Mouse (Mus musculus) forebrain, postnatal 0 days (tissue): ENCODE measurements around the gene Gm17490. TPM values are rescaled to one million over a fixed set of nuclear protein-coding genes. Genes with fewer than 3 reads are reported as not detected.

Experiments used
- ATAC-seq: fragments of 200-750 bp; cut with Nextera tagmentation; 2 replicates; pipeline ENCODE4 v1.8.0; 2017; ENCODE audit warnings: mild to moderate bottlenecking, moderate library complexity
- DNase-seq: peaks from one replicate; pipeline ENCODE4 v3.0.0-alpha.2; 2015
- H3K27ac ChIP-seq: fragments of 300-500 bp; sonication (generic); 2 replicates; pipeline ENCODE4 v1.5.1; 2014; ENCODE audit warnings: low read depth, mild to moderate bottlenecking, antibody characterized with exemption, low read length, moderate library complexity, mixed read lengths
- H3K27me3 ChIP-seq: fragments of 300-500 bp; sonication (generic); 2 replicates; pipeline ENCODE4 v1.6.1; 2014; ENCODE audit warnings: mild to moderate bottlenecking, low read length, mixed read lengths; ENCODE audit not compliant: insufficient read depth
- H3K36me3 ChIP-seq: fragments of 300-500 bp; sonication (generic); 2 replicates; pipeline ENCODE4 v1.6.1; 2014; ENCODE audit warnings: mild to moderate bottlenecking, moderate library complexity; ENCODE audit not compliant: insufficient read depth
- H3K4me1 ChIP-seq: fragments of 300-500 bp; sonication (generic); 2 replicates; pipeline ENCODE4 v1.6.1; 2014; ENCODE audit warnings: antibody characterized with exemption; ENCODE audit not compliant: insufficient read depth
- H3K4me2 ChIP-seq: fragments of 300-500 bp; sonication (generic); 2 replicates; pipeline ENCODE4 v1.6.1; 2014; ENCODE audit warnings: low read depth, mild to moderate bottlenecking, moderate library complexity
- H3K4me3 ChIP-seq: fragments of 300-500 bp; sonication (generic); 2 replicates; pipeline ENCODE4 v1.5.1; 2014; ENCODE audit warnings: low read depth, low read length, mixed read lengths
- H3K9ac ChIP-seq: fragments of 300-500 bp; sonication (generic); 2 replicates; pipeline ENCODE4 v1.6.1; 2014; ENCODE audit warnings: mild to moderate bottlenecking
- H3K9me3 ChIP-seq: fragments of 300-500 bp; sonication (generic); 2 replicates; pipeline ENCODE4 v1.6.1; 2016; ENCODE audit warnings: low read length
- CTCF ChIP-seq: sonication (generic); IDR thresholded peaks from 2 replicates; pipeline ENCODE4 v1.5.1; 2016; ENCODE audit warnings: antibody characterized with exemption, control low read depth, low read depth
- WGBS: fragments of 180-500 bp; shearing (Covaris S2); extraction: QIAGEN DNeasy Blood & Tissue Kit; methylation state at CpG from one replicate; pipeline ENCODE4 v1.1.7; 2014; 5-methylcytosine and 5-hydroxymethylcytosine counted together
- polyA plus RNA-seq: library from polyadenylated mRNA; unstranded; fragments of >200 nt; fragmentation: Nextera tagmentation; extraction: Ambion mirVana; gene quantifications from 2 replicates; pipeline ENCODE4 v1.2.1, GENCODE M21; 2015
- total RNA-seq: library from RNA; depleted of rRNA; stranded (reverse); fragments of >200 nt; gene quantifications from 2 replicates; pipeline ENCODE4 v1.2.3, GENCODE M21; 2014; rRNA removed

Gene Gm17490
- total RNA-seq (not detected in 2 replicates), polyA plus RNA-seq (not detected in 2 replicates)

DNA sequence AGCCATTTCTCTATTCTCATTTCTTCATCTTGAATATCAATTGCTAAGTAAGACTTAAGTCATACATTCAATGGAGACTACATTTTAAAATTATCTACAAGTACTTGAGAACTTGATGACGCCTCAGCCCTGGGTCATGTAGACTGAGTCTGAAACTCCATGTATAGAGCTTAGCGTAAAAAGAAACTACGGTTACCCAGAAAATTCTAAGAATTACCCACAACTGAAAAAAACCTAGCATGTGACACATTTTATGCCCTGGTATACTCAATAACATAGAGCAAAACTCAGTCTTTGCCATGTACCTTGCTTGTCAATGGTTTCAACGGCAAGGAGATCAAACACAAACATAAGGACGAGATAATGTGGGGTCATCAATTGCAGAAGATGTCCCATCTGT is at the start of gene Gm17490:
Gene Gm17490, minus strand, starts transcription at position 375 of the 400 bp plus-strand sequence.
- TF ChIP-seq CTCF = no peak
- Histone ChIP-seq H3K36me3 (no peaks in the 10 kb centered on the region), H3K4me3 (no peak within 1 kb of the TSS), H3K4me2 (no peak within 1 kb of the TSS), H3K27ac (no peak within 1 kb of the TSS), H3K9ac (no peak within 1 kb of the TSS), H3K9me3 (no peaks in the 10 kb centered on the region), H3K27me3 (no peaks in the 10 kb centered on the region), H3K4me1 (no peaks in the 10 kb centered on the region)
- 95% methylated on average over 5 of the region's 5 CpGs for WGBS
- DNase-seq = no peak
- no peak for ATAC-seq

DNA sequence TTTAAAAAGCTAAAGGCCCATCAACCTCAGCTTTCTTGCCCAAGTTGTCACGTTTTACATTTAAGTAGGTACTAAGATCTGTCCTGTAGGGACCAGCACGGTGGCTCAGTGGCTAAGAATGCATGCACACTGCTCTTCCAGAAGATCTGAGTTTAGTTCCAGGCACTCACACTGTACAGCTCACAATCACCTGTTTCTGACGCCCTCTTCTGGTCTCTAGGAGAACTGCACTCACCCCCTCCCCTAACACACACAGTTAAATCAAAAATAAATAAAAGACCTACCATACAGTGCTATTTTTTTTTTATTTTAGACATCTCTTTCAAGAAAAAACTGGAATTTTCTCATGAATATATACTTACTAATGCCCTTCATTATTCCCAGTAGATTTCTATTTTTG is 46.1 kb upstream of the Gm17490 start:
- Histone ChIP-seq H3K36me3 (no peaks in the 10 kb centered on the region), H3K4me2 (no peak overlapping the region), H3K4me1 (no peaks in the 10 kb centered on the region), H3K4me3 (no peak overlapping the region), H3K27ac (no peak overlapping the region), H3K27me3 (no peaks in the 10 kb centered on the region), H3K9ac (no peak overlapping the region), H3K9me3 (no peaks in the 10 kb centered on the region)
- ATAC-seq = no peak
- WGBS = 21% methylated on average over 3 of the region's 3 CpGs
- peak; percentile 11; the same call in 1 of the 2 replicates for TF ChIP-seq CTCF
- no peak for DNase-seq

DNA sequence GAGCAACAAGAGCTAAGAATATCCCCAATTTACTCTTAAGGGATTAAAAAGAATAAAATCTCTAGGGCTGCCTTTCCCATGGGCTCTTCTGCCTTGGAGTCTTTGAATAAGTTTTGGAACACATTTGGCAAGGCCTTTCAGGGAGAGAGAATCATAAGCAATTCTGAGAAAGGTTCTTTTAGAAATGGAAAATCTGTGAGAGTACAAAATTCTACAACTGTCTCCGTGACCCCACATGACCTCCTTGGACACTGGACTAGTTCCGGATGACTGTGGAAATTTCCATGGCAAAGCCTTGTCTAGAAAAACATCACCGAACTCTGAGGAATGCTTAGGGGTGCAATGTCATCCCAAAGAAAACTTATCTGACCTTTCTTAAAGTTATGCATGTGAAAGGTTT is 39.3 kb upstream of the Gm17490 start:
- no peaks in the 10 kb centered on the region for H3K9me3 ChIP-seq
- no peak overlapping the region for H3K9ac ChIP-seq
- 92% methylated on average over 3 of the region's 3 CpGs for WGBS
- H3K27me3 ChIP-seq = no peaks in the 10 kb centered on the region
- no peak overlapping the region for H3K4me2 ChIP-seq
- DNase-seq = no peak
- no peak overlapping the region for H3K4me3 ChIP-seq
- no peak overlapping the region for H3K27ac ChIP-seq
- TF ChIP-seq CTCF = no peak
- no peaks in the 10 kb centered on the region for H3K4me1 ChIP-seq
- H3K36me3 ChIP-seq = no peaks in the 10 kb centered on the region
- ATAC-seq = no peak

DNA sequence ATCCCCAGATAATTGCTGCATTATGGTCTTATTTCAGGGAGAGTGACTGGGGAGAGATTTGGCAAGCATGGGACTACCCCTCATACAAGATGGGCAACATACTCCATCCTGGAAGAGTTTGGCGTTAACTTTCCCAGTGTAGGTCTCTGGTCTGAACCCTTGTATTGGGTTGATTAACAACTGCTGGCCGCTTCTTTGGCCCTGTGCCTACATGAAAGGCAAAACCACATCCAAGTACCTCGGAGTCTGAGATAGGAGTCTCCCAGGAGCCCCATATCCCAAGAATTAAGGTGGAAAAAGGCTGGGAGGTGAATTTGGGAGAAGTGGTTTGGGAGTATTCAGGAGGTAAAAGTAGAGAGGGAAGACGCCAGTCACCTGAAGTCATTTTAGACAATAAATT is 38.7 kb upstream of the Gm17490 start:
- no peak overlapping the region for H3K4me2 ChIP-seq
- DNase-seq (no peak), ATAC-seq (no peak)
- TF ChIP-seq CTCF = no peak
- no peak overlapping the region for H3K4me3 ChIP-seq
- WGBS = 90% methylated on average over 4 of the region's 4 CpGs
- H3K36me3 ChIP-seq = no peaks in the 10 kb centered on the region
- H3K27me3 ChIP-seq = no peaks in the 10 kb centered on the region
- no peaks in the 10 kb centered on the region for H3K4me1 ChIP-seq
- H3K9ac ChIP-seq = no peak overlapping the region
- H3K27ac ChIP-seq = no peak overlapping the region
- H3K9me3 ChIP-seq = no peaks in the 10 kb centered on the region

DNA sequence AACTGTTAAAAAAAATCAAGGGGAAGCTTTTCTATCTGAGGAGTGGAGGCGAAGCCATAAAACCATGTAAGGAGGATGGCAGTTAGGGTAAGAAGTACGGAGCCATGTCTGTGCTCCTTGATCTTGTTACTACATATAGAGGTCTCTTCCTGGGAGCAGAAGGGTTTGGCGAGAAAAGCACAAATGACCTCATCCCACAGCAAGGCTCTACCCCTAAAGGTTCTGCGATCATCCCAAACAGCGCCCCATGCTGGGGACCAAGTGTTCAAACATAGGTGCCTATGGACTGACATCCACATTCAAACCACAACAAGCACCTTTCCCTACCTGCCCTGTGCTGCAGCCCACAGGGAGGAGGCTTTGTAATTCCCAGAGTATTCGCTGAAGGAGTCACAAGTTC is 38.3 kb upstream of the Gm17490 start:
- 48% methylated on average over 6 of the region's 6 CpGs for WGBS
- Histone ChIP-seq H3K27ac (no peak overlapping the region), H3K36me3 (no peaks in the 10 kb centered on the region), H3K4me3 (peak overlapping the region; percentile 25), H3K4me1 (no peaks in the 10 kb centered on the region), H3K27me3 (no peaks in the 10 kb centered on the region), H3K9me3 (no peaks in the 10 kb centered on the region), H3K4me2 (peak overlapping the region; percentile 41), H3K9ac (peak overlapping the region; percentile 10; the same call in 1 of the 2 replicates)
- TF ChIP-seq CTCF = no peak
- ATAC-seq = peak; percentile 72
- DNase-seq = no peak

DNA sequence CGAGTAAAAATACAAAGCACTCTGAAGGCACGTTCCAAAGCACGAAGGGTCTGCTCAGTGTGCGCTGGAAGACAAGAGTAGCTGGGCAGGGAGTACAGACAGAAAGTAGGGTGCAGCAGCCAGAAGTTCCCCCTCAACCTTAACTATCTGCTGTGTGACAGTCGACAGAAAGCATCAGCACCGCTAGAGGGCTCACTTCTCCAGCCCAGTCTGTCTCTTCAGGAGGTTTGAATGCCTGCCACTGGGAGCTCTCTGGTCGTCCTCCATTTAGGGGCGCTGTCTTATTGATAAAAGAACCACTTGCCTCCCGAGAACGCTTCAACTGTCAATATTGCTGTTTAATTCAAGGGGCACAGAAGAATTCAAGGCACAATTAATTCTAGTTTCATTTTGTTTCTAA is 37.9 kb upstream of the Gm17490 start:
- peak; percentile 96 for ATAC-seq
- WGBS = 4% methylated on average over 10 of the region's 10 CpGs

DNA sequence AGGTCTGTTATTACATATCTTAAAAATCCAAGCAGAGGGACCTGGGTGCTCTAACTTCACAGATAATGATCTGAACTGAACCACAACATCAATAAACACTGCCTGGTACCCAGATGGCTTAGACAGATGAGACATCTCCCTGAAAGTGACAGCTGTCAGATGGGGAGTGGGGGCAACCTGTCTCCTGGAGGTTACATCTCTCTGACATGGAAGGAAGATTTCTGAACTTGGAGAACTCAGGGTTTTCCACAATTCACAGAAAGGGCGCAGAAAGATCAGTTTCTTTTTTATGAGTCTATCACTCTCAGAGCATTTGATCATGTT is 36.8 kb upstream of the Gm17490 start:
- no peak overlapping the region for H3K27ac ChIP-seq
- no peak for ATAC-seq
- no peak for TF ChIP-seq CTCF
- no peak overlapping the region for H3K4me3 ChIP-seq
- WGBS = 90% methylated on average over 1 of the region's 1 CpGs
- no peaks in the 10 kb centered on the region for H3K36me3 ChIP-seq
- no peak for DNase-seq
- no peak overlapping the region for H3K4me2 ChIP-seq
- no peaks in the 10 kb centered on the region for H3K27me3 ChIP-seq
- no peaks in the 10 kb centered on the region for H3K9me3 ChIP-seq
- no peak overlapping the region for H3K9ac ChIP-seq
- H3K4me1 ChIP-seq = no peaks in the 10 kb centered on the region

More for the DNA sequence above, 37.9 kb upstream of the Gm17490 start:
- DNase-seq = peak; percentile 86
- H3K36me3 ChIP-seq = no peaks in the 10 kb centered on the region
- TF ChIP-seq CTCF = peak; percentile 90
- H3K9ac ChIP-seq = peak overlapping the region; percentile 10; the same call in 1 of the 2 replicates
- H3K27ac ChIP-seq = no peak overlapping the region
- H3K4me3 ChIP-seq = peak overlapping the region; percentile 25
- no peaks in the 10 kb centered on the region for H3K27me3 ChIP-seq
- H3K9me3 ChIP-seq = no peaks in the 10 kb centered on the region
- no peaks in the 10 kb centered on the region for H3K4me1 ChIP-seq
- peak overlapping the region; percentile 41 for H3K4me2 ChIP-seq
